ENCODE assay signal across 8 mouse cellular contexts in the genomic region with DNA sequence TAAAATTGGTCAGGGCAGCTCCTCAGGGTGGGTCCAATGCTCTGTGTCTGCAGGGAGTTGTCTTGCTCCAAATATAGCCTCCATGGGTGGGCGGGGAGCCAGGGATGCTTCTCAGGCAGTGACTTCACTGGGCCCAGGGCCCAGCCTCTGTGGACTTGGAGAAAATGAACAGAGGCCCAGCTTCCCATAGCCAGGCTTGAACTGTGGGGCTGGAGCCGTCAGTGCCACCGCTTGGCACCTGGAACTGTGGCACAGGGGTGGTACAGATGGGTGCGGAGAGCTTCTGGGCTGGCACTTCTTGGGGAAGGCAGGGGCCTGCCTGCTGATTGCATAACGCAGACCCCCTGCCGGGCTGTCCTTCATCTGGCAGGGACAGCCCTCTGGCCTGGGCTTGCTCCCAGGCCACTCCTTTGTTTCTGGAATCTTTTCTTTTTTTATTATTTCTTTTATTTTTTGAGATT.
A peak's percentile ranks its signal among the peaks of the same experiment; 100 is the strongest.
DNase-seq lines count a peak whose midpoint lies in the region; ATAC-seq and TF ChIP-seq lines count a peak whose summit lies in the region.

No protein-coding gene starts in this region.

- peak; percentile 56 for DNase-seq in kidney, adult 18-20 months
- DNase-seq in cerebellum, adult 11-12 months, result peak; percentile 67
- no peak for DNase-seq in heart, embryonic 10.5 days (ENCODE audit: low spot score)
- DNase-seq in kidney, postnatal 4 days, result peak; percentile 81 to 87
- peak; percentile 68 for DNase-seq in stomach, postnatal 0 days (ENCODE audit: low spot score)
- DNase-seq in liver, postnatal 0 days, result no peak

- no peak for ATAC-seq in kidney, embryonic 14.5 days (ENCODE audit: low FRiP score, low TSS enrichment)
- ATAC-seq in stomach, postnatal 0 days (ENCODE audit: low FRiP score, low TSS enrichment), result peak; percentile 63; the same call in 1 of the 2 replicates
- ATAC-seq in granulocyte monocyte progenitor cell, adult 5-6 weeks (replicated peaks; ENCODE audit: poor library complexity, severe bottlenecking), result no peak
- ATAC-seq in liver, postnatal 0 days, result no peak

- no peak overlapping the region for H3K9ac ChIP-seq in kidney, embryonic 14.5 days (ENCODE audit: low read depth, low read length)
- 0 out of 2 replicates have a peak overlapping the region, but pooled peaks have one; percentile 43 for H3K9ac ChIP-seq in stomach, postnatal 0 days (ENCODE audit: low read length)
- H3K9ac ChIP-seq in liver, postnatal 0 days (replicated peaks), result no peak overlapping the region

- no peaks in the 10 kb centered on the region for H3K36me3 ChIP-seq in kidney, embryonic 14.5 days (ENCODE audit: control insufficient read depth, insufficient read depth, low read length)
- H3K36me3 ChIP-seq in heart, embryonic 10.5 days, result no peaks in the 10 kb centered on the region; the same call in 1 of the 2 replicates
- H3K36me3 ChIP-seq in stomach, postnatal 0 days (ENCODE audit: control insufficient read depth, insufficient read depth, low read length), result no peaks in the 10 kb centered on the region
- no peaks in the 10 kb centered on the region; the same call in 1 of the 2 replicates for H3K36me3 ChIP-seq in liver, postnatal 0 days (replicated peaks; ENCODE audit: insufficient read depth, low read length)

- 0 out of 2 replicates have a peak, but pooled peaks have one; percentile 12 for TF ChIP-seq CTCF in stomach, postnatal 0 days (IDR thresholded peaks at IDR 0.05; ENCODE audit: low read depth)
- TF ChIP-seq CTCF in liver, postnatal 0 days (IDR thresholded peaks at IDR 0.05; ENCODE audit: low read depth), result no peak

- WGBS in kidney, embryonic 14.5 days, result 76% methylated on average over 6 of the region's 6 CpGs
- WGBS in heart, embryonic 10.5 days, result 48% methylated on average over 6 of the region's 6 CpGs
- 29% methylated on average over 6 of the region's 6 CpGs for WGBS in stomach, postnatal 0 days
- 79% methylated on average over 6 of the region's 6 CpGs for WGBS in liver, postnatal 0 days (ENCODE audit: insufficient replicate concordance)

- no peak overlapping the region for H3K4me2 ChIP-seq in kidney, embryonic 14.5 days (replicated peaks; ENCODE audit: low read depth, low read length)
- H3K4me2 ChIP-seq in stomach, postnatal 0 days (replicated peaks; ENCODE audit: low read depth), result no peak overlapping the region
- no peak overlapping the region for H3K4me2 ChIP-seq in liver, postnatal 0 days (ENCODE audit: low read depth, low read length)

- peak; percentile 7 for TF ChIP-seq EP300 in stomach, postnatal 0 days (optimal IDR thresholded peaks at IDR 0.05)
- TF ChIP-seq EP300 in liver, postnatal 0 days (IDR thresholded peaks at IDR 0.05; ENCODE audit: low read depth), result no peak

- no peak overlapping the region for H3K27ac ChIP-seq in kidney, embryonic 14.5 days (ENCODE audit: low read depth, low read length)
- peak overlapping the region; percentile 86 for H3K27ac ChIP-seq in heart, embryonic 10.5 days
- H3K27ac ChIP-seq in stomach, postnatal 0 days (replicated peaks), result peak overlapping the region; percentile 87
- H3K27ac ChIP-seq in liver, postnatal 0 days (ENCODE audit: low read depth), result no peak overlapping the region

- H3K9me3 ChIP-seq in kidney, embryonic 14.5 days (ENCODE audit: control insufficient read depth, low read length), result no peaks in the 10 kb centered on the region
- no peaks in the 10 kb centered on the region for H3K9me3 ChIP-seq in heart, embryonic 10.5 days
- no peaks in the 10 kb centered on the region for H3K9me3 ChIP-seq in stomach, postnatal 0 days (ENCODE audit: control insufficient read depth, low read length)
- no peaks in the 10 kb centered on the region for H3K9me3 ChIP-seq in liver, postnatal 0 days (ENCODE audit: low read length)

- no peaks in the 10 kb centered on the region for H3K27me3 ChIP-seq in kidney, embryonic 14.5 days (ENCODE audit: control insufficient read depth, insufficient read depth, low read length)
- no peaks in the 10 kb centered on the region for H3K27me3 ChIP-seq in heart, embryonic 10.5 days (ENCODE audit: insufficient read depth, poor library complexity, severe bottlenecking)
- no peaks in the 10 kb centered on the region for H3K27me3 ChIP-seq in stomach, postnatal 0 days (ENCODE audit: control insufficient read depth, insufficient read depth, low read length)
- H3K27me3 ChIP-seq in liver, postnatal 0 days (ENCODE audit: insufficient read depth, low read length), result no peaks in the 10 kb centered on the region

- peaks cover 5% of the 10 kb centered on the region; the same call in 1 of the 2 replicates for H3K4me1 ChIP-seq in kidney, embryonic 14.5 days (ENCODE audit: control insufficient read depth, insufficient read depth, low read length)
- peaks cover 60% of the 10 kb centered on the region for H3K4me1 ChIP-seq in heart, embryonic 10.5 days
- H3K4me1 ChIP-seq in stomach, postnatal 0 days (replicated peaks; ENCODE audit: control insufficient read depth, insufficient read depth), result peaks cover 2% of the 10 kb centered on the region; the same call in 1 of the 2 replicates
- no peaks in the 10 kb centered on the region for H3K4me1 ChIP-seq in liver, postnatal 0 days (ENCODE audit: insufficient read depth)

- H3K4me3 ChIP-seq in kidney, embryonic 14.5 days (ENCODE audit: low read length), result no peak overlapping the region
- H3K4me3 ChIP-seq in heart, embryonic 10.5 days, result no peak overlapping the region
- H3K4me3 ChIP-seq in stomach, postnatal 0 days (ENCODE audit: low read depth, low read length), result no peak overlapping the region
- no peak overlapping the region for H3K4me3 ChIP-seq in liver, postnatal 0 days (ENCODE audit: low read depth, low read length)

Comparison
In these comparisons a context has a peak if more than half of its experiments do, and no peak if none do; other contexts are left out.
1. DNase-seq: peak in kidney, adult 18-20 months (single experiment), cerebellum, adult 11-12 months (single experiment), kidney, postnatal 4 days (2 of 2) and stomach, postnatal 0 days (single experiment); none in heart, embryonic 10.5 days (single experiment) and liver, postnatal 0 days (single experiment).
2. H3K27ac ChIP-seq: peak in heart, embryonic 10.5 days (single experiment) and stomach, postnatal 0 days (single experiment); none in kidney, embryonic 14.5 days (single experiment) and liver, postnatal 0 days (single experiment).